Mouse (Mus musculus) neural tube, embryonic 11.5 days (tissue): Measurements from ENCODE around the gene Foxred1. TPM values are rescaled to one million over a fixed set of nuclear protein-coding genes. Genes with fewer than 3 reads are reported as not detected.

ENCODE experiments used
- ATAC-seq: fragments of 200-750 bp; cut with Nextera tagmentation; 2 replicates; pipeline ENCODE4 v1.8.0; 2017; ENCODE audit warnings: moderate number of reproducible peaks, mild to moderate bottlenecking, moderate TSS enrichment, moderate library complexity; ENCODE audit not compliant: insufficient read depth, low FRiP score, low TSS enrichment
- DNase-seq: peaks from one replicate; pipeline ENCODE4 v3.0.0-alpha.2; 2015; ENCODE audit warnings: low spot score
- H3K27ac ChIP-seq: fragments of 300-500 bp; sonication (generic); 2 replicates; pipeline ENCODE4 v1.5.1; 2014; ENCODE audit warnings: low read depth, mild to moderate bottlenecking, low read length
- H3K27me3 ChIP-seq: fragments of 300-500 bp; sonication (generic); 2 replicates; pipeline ENCODE4 v1.6.1; 2014; ENCODE audit warnings: mild to moderate bottlenecking, low read length, mixed read lengths; ENCODE audit not compliant: control insufficient read depth, insufficient read depth
- H3K36me3 ChIP-seq: fragments of 300-500 bp; sonication (generic); 2 replicates; pipeline ENCODE4 v1.6.1; 2014; ENCODE audit warnings: mild to moderate bottlenecking, low read length, moderate library complexity, mixed read lengths; ENCODE audit not compliant: control insufficient read depth, insufficient read depth
- H3K4me1 ChIP-seq: fragments of 300-500 bp; sonication (generic); 2 replicates; pipeline ENCODE4 v1.6.1; 2014; ENCODE audit warnings: low read length, mixed read lengths; ENCODE audit not compliant: control insufficient read depth, insufficient read depth
- H3K4me2 ChIP-seq: fragments of 300-500 bp; sonication (generic); 2 replicates; pipeline ENCODE4 v1.6.1; 2014; ENCODE audit warnings: low read depth, mild to moderate bottlenecking, moderate library complexity
- H3K4me3 ChIP-seq: fragments of 300-500 bp; sonication (generic); 2 replicates; pipeline ENCODE4 v1.5.1; 2014; ENCODE audit warnings: low read depth, low read length
- H3K9ac ChIP-seq: fragments of 300-500 bp; sonication (generic); 2 replicates; pipeline ENCODE4 v1.6.1; 2014; ENCODE audit warnings: mild to moderate bottlenecking, low read length
- H3K9me3 ChIP-seq: fragments of 300-500 bp; sonication (generic); 2 replicates; pipeline ENCODE4 v1.6.1; 2016; ENCODE audit warnings: low read length; ENCODE audit not compliant: control insufficient read depth
- WGBS: fragments of 180-500 bp; shearing (Covaris S2); extraction: QIAGEN DNeasy Blood & Tissue Kit; methylation state at CpG from one replicate; pipeline ENCODE4 v1.1.7; 2014; 5-methylcytosine and 5-hydroxymethylcytosine counted together
- polyA plus RNA-seq: library from polyadenylated mRNA; unstranded; fragments of >200 nt; fragmentation: Nextera tagmentation; extraction: Ambion mirVana; gene quantifications from 2 replicates; pipeline ENCODE4 v1.2.1, GENCODE M21; 2014

The Foxred1 gene
- polyA plus RNA-seq, 1 experiment from 2014 or later = 35.6 TPM

DNA sequence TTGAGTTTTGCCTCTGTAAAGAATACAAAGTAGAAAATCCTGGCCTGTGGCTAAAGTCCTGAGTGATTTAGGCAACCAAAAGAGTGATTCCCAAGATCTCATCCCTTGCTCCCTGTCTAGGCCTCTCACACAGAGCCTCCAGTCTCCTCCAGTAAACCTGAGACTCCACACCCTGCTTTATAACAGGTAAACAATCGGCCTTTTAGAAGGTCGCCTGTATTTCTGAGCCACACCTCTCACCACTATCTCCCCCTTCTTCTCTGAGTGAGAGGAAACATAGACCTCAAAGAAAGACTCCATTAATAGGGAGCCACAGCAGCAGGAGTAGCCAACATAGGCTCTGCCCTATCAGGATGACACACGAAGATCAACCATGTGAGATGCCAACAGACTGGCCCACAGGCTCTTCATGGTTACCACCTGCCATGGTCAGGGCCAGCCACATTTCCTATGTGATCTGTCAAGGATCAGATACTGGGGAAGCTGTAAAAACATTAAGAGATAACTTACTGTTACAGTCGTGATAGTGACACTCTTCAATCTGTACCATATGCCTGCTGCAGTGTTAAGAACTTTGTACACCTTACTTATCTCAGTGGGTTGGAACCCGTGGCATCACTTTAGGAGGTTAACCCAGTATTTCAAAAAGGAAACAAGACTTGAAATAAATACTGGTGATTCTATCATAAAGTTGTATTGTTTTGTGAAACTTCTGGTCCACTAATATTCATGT is 46.5 kb downstream of the Foxred1 start:
- Histone ChIP-seq H3K4me1 (0 out of 2 replicates have a peak, but pooled peaks cover 2% of the 10 kb centered on the region), H3K27ac (no peak overlapping the region), H3K9ac (no peak overlapping the region), H3K9me3 (no peaks in the 10 kb centered on the region), H3K4me3 (no peak overlapping the region), H3K4me2 (no peak overlapping the region), H3K36me3 (no peaks in the 10 kb centered on the region), H3K27me3 (no peaks in the 10 kb centered on the region)
- DNase-seq (no peak), ATAC-seq (no peak)
- 86% methylated on average over 5 of the region's 5 CpGs for WGBS

DNA sequence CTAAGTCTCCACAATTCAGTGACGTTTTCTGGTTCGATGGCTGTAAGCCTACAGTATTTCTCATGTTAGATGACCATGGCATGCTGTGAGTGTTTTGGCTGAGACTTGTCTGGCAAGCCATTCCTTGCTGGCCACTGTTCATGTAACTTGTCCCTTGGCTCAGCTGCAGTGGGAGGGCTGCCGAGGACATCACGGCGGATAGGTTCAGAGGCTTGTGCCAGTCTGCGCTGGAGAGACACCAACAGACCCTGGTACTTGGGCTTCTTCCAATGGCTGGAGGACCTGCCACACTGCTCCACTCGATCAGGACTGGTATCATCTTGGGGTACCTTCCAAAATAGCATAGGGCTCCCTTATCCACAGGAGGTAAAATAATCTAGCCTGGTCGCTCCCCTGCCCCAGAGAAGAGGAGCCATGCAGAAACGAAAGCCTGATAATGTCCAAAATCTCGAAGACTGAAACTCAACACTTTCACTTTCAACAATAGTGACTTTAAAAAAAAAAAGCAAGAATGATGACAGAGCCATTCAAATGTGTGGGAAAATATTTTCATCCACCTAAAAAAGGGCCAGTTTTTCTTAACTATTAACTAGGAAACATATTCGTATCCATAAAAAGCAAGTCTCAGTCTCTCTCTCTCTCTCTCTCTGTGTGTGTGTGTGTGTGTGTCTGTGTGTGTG is 47.7 kb downstream of the Foxred1 start:
- Histone ChIP-seq H3K4me3 (no peak overlapping the region), H3K27me3 (no peaks in the 10 kb centered on the region), H3K4me2 (no peak overlapping the region), H3K27ac (no peak overlapping the region), H3K9ac (no peak overlapping the region), H3K9me3 (no peaks in the 10 kb centered on the region), H3K4me1 (0 out of 2 replicates have a peak, but pooled peaks cover 2% of the 10 kb centered on the region), H3K36me3 (no peaks in the 10 kb centered on the region)
- DNase-seq = no peak
- 93% methylated on average over 11 of the region's 11 CpGs for WGBS
- ATAC-seq = no peak

DNA sequence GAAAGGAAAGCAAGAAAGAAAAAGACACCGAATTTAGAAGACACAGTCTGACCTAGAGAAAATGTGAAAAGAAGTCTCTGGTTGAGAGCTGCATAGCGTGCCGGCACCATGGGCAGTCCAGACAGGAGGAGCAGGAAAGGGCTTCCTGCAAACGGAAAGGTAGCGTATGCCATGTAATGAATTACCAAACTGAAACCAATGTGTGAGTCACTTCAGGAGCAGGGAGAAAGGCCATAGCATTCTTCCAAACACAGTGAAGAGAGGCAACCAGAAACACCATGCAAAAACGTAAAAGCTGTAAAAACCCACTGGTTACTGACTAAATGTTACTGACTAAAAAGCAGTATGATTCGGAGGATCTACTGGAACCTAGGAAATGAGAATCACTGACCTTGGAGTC is 49.1 kb downstream of the Foxred1 start:
- no peaks in the 10 kb centered on the region for H3K36me3 ChIP-seq
- H3K27me3 ChIP-seq = no peaks in the 10 kb centered on the region
- H3K4me1 ChIP-seq = no peaks in the 10 kb centered on the region
- no peak overlapping the region for H3K9ac ChIP-seq
- no peak overlapping the region for H3K4me3 ChIP-seq
- no peak overlapping the region for H3K27ac ChIP-seq
- no peaks in the 10 kb centered on the region for H3K9me3 ChIP-seq
- WGBS = 91% methylated on average over 7 of the region's 7 CpGs
- no peak for ATAC-seq
- H3K4me2 ChIP-seq = no peak overlapping the region
- no peak for DNase-seq

DNA sequence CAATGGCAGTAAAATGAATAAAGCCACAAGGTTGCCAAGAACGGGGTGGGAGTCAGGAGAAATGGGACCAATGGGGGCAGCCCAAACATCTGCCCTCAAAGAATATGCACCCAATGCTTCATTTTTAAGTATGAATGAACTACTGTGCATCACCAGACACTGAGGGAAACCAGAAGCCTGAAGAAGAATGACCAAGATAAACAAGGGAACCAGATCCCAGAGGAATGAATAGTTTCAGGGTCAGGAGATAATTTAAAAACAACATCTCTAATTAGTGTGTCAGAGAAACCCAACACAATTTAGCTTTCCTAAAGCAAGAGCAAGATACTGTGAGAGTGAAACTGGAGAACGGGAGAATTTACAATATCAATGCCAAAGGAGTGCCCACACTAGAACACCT is 50.2 kb downstream of the Foxred1 start:
- DNase-seq (no peak), ATAC-seq (no peak)
- no peak overlapping the region for H3K9ac ChIP-seq
- H3K36me3 ChIP-seq = no peaks in the 10 kb centered on the region
- 82% methylated on average over 2 of the region's 2 CpGs for WGBS
- H3K4me2 ChIP-seq = no peak overlapping the region
- H3K27ac ChIP-seq = no peak overlapping the region
- H3K9me3 ChIP-seq = no peaks in the 10 kb centered on the region
- H3K27me3 ChIP-seq = no peaks in the 10 kb centered on the region
- no peaks in the 10 kb centered on the region for H3K4me1 ChIP-seq
- H3K4me3 ChIP-seq = no peak overlapping the region

DNA sequence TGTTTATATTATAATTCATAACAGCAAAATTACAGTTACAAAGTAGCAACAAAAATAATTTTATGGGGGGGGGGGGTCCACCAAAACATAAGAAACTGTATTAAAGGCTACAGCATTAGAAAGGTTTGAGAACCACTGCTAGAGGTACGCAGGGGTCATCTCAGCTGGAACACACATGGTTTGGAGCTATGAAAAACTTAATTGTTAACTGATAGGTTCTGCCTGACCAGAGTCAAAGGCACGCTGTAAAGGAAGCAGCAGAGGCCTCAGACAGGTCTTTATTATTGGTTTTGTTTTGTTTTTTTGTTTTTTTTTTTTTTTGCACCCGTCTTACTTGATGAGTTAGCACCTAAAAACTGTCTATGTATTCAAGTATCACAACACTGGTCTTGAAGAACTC is 52.4 kb downstream of the Foxred1 start:
- ATAC-seq (no peak), DNase-seq (no peak)
- Histone ChIP-seq H3K4me2 (no peak overlapping the region), H3K4me3 (no peak overlapping the region), H3K9ac (no peak overlapping the region), H3K27ac (no peak overlapping the region), H3K9me3 (no peaks in the 10 kb centered on the region), H3K4me1 (no peaks in the 10 kb centered on the region), H3K36me3 (no peaks in the 10 kb centered on the region), H3K27me3 (no peaks in the 10 kb centered on the region)
- WGBS = 87% methylated on average over 3 of the region's 3 CpGs

DNA sequence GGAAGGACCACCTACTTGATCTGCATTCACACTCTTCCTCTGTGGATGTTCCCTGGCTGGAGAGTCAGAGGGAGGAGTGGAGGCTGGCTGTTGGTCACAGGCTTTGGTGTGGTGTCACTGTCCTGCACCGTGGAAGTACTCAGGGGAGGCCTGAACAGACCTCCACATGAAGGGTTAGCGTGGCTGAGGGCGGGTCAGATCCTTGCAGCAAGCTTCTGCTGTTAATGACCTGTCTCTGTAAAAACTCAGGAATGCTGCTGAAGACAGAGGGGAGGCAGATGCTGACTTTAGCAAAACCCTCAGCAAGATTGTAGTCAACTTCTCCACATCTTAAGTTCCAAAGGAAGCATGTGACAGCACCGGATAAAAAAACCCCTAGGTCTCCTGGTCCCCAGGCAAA is 54.0 kb downstream of the Foxred1 start:
- WGBS = 90% methylated on average over 4 of the region's 4 CpGs
- Histone ChIP-seq H3K27me3 (no peaks in the 10 kb centered on the region), H3K9me3 (no peaks in the 10 kb centered on the region), H3K4me3 (no peak overlapping the region), H3K4me2 (no peak overlapping the region), H3K9ac (no peak overlapping the region), H3K4me1 (no peaks in the 10 kb centered on the region), H3K36me3 (no peaks in the 10 kb centered on the region), H3K27ac (no peak overlapping the region)
- DNase-seq = no peak
- no peak for ATAC-seq

DNA sequence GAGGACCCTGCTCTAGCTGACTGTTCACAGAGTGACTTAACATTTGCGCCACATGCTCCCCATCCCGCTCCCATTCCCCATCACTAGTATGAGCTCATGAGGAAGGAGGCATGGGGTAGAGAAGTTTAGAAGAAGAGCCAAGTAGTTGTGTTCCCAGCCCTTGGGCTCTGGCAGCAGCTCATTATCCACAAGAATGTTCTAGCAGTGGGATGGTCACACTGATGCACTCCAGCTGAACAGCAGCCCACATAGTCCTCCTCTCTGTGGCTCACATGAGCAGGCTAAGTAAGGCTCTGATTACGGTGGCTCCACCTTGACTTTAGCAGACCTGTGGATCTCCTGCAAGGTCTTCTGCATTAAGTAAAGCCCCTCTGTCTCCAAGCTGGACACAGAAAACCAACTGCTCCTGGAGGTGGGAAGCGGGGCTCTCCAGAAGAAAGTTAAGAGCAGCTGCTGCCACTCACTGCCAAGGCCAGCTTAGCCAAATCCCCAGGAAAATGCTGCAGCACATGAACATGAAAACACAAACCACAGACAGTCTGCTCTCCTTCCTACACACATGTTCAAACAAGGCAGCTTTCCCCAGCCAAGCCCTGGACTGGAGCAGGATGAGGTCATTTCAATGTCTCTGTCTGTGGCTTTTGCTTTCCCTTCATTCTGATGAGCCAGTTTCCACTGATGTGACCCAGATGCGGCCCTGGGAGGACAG is 54.7 kb downstream of the Foxred1 start:
- DNase-seq = no peak
- Histone ChIP-seq H3K27ac (no peak overlapping the region), H3K36me3 (no peaks in the 10 kb centered on the region), H3K4me1 (no peaks in the 10 kb centered on the region), H3K4me2 (no peak overlapping the region), H3K4me3 (no peak overlapping the region), H3K9me3 (no peaks in the 10 kb centered on the region), H3K9ac (no peak overlapping the region), H3K27me3 (no peaks in the 10 kb centered on the region)
- ATAC-seq = no peak
- WGBS = 89% methylated on average over 5 of the region's 5 CpGs
